Mouse (Mus musculus) frontal cortex, adult (tissue): ENCODE measurements around the gene Slc2a3.
"Not testable (repeated sequence)": the region's sequence is repeated elsewhere in the genome, so short reads cannot be mapped to it uniquely, and the experiment has no call there.

Experiments used
- ATAC-seq: cut with Nextera tagmentation; 2 replicates; pipeline ENCODE4 v1.9.2; 2017; ENCODE audit warnings: mild to moderate bottlenecking, moderate library complexity, mixed read lengths; ENCODE audit not compliant: low TSS enrichment

The Slc2a3 gene

GRCm38 (mm10) chr6:122711455-122711854, 90.0 kb downstream of the Slc2a3 start:
- ATAC-seq: no peak

GRCm38 (mm10) chr6:122708826-122709225, 92.6 kb downstream of the Slc2a3 start:
- no peak for ATAC-seq

- no peak for ATAC-seq
Observed at GRCm38 (mm10) chr6:122707036-122707800, 94.2 kb downstream of the Slc2a3 start, which contains the start of gene Nanog. Gene Nanog, plus strand, starts transcription at chr6:122707489.

- ATAC-seq: no peak
Observed at GRCm38 (mm10) chr6:122706337-122706840, 95.1 kb downstream of the Slc2a3 start.

- ATAC-seq: no peak
Observed at GRCm38 (mm10) chr6:122703706-122704105, 97.7 kb downstream of the Slc2a3 start.

- no peak for ATAC-seq
Observed at GRCm38 (mm10) chr6:122703251-122703650, 98.2 kb downstream of the Slc2a3 start.

GRCm38 (mm10) chr6:122702480-122703124, 98.8 kb downstream of the Slc2a3 start:
- ATAC-seq: peak; percentile 52

GRCm38 (mm10) chr6:122701816-122702215, 99.6 kb downstream of the Slc2a3 start:
- peak; percentile 92 for ATAC-seq

- ATAC-seq: not testable (repeated sequence)
Observed at GRCm38 (mm10) chr6:122699628-122700027, 101.8 kb downstream of the Slc2a3 start.

GRCm38 (mm10) chr6:122695398-122695797, 106.0 kb downstream of the Slc2a3 start:
- ATAC-seq: no peak

- ATAC-seq: no peak
Observed at GRCm38 (mm10) chr6:122690082-122690481, 111.4 kb downstream of the Slc2a3 start.

GRCm38 (mm10) chr6:122689411-122690055, 111.9 kb downstream of the Slc2a3 start:
- ATAC-seq: no peak

GRCm38 (mm10) chr6:122686709-122687108, 114.7 kb downstream of the Slc2a3 start:
- ATAC-seq: no peak

- ATAC-seq: peak; percentile 99
Observed at GRCm38 (mm10) chr6:122682646-122683045, 118.8 kb downstream of the Slc2a3 start.
